Mouse (Mus musculus): ENCODE measurements at regions not wholly inside any gene's neighbourhood (a gene's known extent, or its start where the extent isn't known, plus 50 kb on each side); places are given as distances from the start of the nearest gene placed in this dataset.
"Not testable (repeated sequence)": the region's sequence is repeated elsewhere in the genome, so short reads cannot be mapped to it uniquely, and the experiment has no call there.

DNA sequence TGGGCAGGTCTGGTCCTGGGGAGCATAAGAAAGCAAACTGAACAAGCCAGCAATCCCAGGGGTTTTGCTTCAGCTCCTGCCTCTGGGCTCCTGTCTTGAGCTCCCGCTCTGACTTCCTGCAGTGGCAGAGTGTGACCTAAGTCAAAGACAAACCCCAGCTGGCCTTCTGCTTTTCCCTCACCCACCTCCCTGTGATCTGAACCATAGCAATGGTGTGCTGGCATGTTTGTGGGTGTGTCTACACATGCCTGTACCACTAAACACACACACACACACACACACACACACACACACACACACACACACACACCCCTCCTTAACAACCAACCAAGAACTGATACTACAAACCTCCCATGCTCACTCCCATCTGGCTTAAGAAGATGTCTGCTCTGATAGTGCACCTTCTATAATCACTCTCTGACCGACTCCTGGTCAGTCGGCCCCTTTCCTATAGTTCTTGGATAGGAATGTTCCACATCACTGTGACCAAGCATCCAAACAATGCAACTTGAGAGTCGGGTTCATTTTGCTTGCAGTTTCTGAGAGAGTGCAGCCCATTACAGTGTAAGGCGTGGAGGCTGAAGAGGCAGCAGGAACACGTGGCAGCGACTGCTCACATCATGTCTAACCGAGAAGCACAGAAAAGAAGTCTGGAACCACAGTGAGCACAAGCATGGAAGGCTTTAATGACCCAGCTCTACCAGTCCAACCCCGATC is 134.4 kb downstream of the Tcp10c start:
- DNase-seq (ENCODE audit: low read depth, low spot score): no peak

DNA sequence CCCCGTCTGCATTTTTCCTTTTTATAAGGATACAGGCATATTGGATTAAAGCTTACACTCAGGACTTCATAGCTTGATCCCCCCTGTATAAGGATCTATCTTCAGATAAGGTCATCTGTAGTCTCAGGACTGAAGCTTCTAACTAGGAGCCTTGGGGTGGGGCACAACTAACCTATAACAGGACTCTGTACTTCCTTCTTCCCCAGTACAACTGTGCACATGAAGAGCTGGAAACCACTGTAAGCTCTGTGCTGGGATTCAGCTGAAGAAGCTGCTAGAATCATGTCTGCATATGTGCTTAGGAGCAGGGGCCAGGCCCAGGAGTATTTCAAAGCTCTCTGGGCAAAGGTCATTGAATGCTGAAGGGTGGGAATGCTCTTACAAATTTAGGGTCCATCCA is 137.9 kb downstream of the Tcp10c start:
- DNase-seq (ENCODE audit: low read depth, low spot score): not testable (repeated sequence)

DNA sequence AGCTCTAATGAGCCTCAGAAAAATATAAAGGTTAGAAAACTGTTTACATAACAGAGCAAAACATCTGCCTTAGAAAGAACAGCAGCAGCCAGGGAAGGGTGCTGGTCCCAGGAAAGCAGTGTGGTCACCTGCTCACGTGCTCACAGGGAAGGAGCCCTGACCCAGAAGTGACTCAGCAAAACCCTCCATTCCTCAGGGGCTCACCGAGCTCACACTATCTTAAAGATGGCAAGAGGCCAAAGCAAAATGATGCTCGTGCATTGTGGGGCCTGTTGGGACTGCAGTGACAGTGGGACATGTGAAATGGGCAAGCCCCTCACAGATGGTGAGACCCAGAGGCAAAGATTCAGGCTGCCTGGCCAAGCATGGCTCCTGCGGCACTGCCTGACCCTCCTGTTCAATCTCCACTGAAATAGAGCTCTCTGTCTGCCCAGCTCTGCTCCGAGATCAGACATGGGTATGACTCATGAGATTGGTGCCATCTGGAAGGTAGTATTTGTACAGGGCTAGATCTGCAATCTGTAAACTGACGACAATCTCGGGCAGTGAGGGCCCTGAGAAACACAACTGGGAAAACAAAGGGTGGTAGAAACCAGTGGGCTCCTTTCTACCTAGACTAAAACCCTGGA is 138.4 kb downstream of the Tcp10c start:
- not testable (repeated sequence) for DNase-seq (ENCODE audit: low read depth, low spot score)

DNA sequence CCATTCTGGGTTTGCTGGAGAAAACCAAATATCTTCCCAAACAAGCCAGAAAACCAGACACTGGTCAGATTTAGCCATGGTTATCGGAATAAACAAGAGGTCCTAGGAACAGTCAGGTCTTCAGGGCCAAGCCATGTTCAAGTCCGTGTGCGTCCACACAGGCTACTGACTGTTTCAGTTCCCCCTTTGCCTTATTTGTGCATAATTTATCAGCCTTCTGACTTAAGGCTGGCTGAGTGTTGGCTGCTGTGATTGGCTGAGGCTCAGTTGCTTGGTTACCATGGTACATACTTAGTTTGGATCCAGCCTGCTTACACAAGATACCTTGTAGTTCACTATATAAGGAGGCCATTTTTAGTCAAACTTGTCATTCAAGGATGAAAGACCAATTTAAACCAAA is 139.5 kb downstream of the Tcp10c start:
- not testable (repeated sequence) for DNase-seq (ENCODE audit: low read depth, low spot score)

DNA sequence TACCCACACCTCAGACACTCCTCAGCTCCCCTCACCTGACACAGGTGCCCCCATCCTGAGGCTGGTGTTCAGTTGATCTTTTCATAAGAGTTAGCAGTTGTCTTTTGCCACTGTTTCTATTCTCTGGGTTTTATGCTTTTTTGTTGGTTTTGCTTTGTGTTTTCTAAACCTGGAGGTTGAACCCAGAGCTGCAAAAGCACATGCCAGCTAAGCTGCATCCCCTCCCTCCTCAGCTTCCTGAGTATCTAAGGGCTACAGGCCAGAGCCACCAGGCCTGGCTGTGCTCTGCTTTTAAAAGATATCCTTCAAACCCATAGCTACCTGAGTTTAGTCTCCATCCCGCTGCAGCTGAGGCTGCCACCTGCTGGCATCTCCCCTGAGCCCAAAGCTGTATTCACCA is 140.1 kb downstream of the Tcp10c start:
- not testable (repeated sequence) for DNase-seq (ENCODE audit: low read depth, low spot score)

DNA sequence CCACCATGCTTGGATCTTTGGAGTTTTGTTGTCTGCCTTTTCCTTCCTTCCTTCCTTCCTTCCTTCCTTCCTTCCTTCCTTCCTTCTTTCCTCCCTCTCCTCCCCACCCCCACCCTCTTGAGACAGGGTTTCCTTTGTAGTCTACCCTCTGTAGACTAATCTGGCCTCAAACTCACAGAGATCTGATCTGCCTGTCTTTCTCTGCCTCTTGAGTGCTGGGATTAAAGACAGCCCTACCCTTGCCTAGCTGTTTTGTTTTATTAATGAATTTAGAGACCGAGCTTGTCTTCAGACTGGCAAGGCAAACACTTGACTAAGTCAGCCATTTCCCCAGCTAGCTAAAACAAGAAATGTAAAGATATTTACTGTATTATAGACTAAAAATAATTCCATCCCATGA is 150.0 kb downstream of the Tcp10c start:
- DNase-seq (ENCODE audit: low read depth, low spot score): not testable (repeated sequence)

DNA sequence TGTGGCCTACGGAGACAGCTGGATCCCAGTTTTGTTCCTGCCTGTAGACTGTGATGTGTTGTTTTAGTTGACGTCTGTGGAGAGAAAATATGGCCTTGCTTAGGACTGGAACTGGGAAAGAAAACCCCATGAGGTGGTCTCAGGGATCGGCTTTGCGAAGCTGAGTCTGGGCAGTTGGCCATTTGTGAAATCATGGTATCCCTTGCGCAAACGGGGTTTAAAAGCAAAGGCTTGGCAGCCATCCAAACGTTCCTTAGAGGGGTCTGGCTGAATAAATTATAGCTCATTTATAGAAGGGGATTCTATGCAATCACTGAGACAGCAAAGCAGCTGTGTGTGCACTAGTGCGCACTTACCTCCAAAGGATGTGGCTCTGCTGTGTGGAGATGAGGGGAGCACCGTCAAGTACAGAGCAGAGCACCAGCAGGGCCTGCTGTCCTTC is 150.5 kb downstream of the Tcp10c start:
- peak; percentile 23 for DNase-seq (ENCODE audit: low read depth, low spot score)

DNA sequence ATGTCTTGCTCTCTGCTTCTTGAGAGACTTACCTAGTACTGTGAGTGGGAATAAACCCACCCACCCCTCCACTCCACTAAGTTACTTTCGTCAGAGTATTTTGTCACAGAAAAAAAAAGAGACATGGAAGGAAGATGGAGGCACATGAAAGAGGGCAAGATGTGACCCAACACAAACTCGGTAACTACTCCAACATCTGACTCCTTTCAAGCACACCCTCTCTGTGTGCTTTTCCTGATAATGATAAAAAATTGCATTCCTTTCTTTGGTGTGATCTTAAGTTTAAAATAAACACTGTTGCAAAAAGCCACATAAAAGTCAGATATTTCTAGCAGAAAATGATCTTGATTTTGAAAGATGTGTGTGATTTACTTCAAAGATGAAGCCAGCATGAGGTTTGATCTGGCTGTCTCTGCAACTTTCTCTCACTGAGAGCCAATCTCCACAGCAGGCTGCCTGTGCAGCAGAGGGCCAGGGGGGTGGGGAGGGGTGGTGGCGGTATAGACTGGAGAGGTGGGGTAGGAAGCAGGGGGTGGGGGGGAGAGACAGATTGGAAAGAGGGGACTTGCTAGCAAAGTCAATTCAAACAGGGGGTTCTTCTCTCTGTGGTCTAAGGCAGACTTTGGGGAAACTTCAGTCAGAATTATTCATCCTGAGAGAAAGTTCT is 153.2 kb downstream of the Tcp10c start:
- not testable (repeated sequence) for DNase-seq (ENCODE audit: low read depth, low spot score)

DNA sequence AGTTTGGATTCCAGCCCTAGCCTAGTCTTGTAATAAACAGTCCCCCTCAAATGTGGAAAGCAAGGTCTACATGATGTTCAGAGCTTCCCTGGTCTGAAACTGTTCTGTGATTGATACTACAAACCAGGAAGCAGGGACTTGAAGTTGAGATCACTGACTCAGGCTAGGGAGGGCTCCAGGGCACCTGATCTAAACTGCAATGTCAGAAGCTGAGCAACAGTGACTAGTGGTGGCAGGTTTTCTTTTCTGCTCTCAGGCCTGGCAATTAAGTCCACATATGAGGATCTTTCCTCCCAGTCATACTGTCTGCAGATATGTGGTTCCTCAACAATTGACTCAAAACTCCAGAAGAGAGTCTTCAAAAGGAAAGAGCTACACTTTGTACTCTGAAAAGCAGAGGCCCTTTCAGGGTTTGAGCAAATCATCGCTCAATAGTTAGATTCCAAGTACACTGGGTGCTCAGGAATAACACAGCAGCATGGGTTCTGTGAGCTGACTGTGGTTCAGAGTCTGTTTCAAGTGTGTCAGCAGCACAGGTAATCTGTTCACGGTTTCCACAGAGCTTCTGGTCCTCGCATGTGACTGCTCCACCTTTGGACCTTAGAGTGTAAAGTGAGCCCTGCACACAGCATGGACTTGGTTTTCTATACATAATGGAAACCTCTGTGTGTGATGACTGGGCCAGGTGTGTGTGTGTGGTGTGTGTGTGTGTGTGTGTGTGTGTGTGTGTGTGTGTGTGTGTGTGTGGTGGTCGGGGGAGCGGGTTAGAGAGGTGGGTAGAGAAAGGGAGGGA is 165.2 kb downstream of the Tcp10c start:
- not testable (repeated sequence) for DNase-seq (ENCODE audit: low read depth, low spot score)

DNA sequence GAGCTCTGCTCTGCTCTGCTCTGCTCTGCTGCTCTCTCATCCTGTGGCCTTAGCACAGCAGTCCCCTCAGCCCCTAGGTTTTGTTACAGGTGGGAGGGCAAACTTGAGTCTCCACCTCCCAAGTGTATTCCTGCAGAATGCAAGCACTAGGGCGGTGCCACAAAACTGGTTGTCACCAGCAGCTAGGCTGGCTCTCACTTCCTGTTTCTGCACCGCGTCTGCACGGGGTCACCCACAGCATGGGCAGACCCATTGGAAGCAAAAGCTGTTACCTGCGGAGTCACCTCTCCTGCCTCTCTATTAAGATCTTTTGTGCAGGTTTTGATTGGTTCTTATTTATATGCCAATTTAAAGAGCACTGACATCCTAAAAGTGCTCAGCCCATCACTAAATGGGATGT is 178.2 kb downstream of the Tcp10c start:
- DNase-seq (ENCODE audit: low read depth, low spot score): not testable (repeated sequence)

DNA sequence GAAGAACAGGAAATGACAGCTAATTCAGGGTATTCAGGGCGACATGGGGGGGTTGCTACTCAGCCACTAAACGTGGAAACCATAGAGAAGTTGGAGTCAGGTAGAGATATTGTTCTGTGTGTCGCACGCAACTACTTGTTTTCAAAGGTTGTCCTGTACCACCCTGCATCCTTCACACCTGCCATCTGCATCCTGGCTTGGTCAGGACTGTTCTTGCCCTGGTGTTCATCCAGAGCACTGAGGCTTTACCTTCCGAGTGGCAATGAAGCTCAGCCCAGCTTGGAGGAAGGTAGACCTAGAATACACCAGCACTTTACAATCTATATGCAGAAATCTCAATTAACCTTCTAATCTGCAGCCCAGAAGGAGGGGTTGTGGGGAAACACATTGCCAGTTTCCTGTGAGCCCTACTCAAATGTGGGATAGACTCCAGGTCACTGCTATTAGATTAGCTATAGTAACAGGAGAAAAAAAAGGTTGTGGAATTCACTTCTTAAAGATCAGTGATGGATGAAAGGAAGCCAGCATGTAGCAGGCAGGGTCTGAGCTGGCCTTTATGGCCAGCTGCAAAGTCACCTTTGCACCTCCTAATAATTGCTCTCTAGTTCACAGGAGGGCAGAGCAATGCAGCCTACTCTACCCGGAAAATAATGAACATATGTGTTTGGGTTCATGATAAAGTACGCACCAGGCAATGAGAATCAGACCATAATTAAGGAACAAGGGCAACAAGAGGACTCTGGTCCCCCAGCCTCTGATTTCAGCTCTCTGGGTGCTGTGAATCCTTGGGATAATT is 186.3 kb downstream of the Tcp10c start:
- DNase-seq (ENCODE audit: low read depth, low spot score): no peak

DNA sequence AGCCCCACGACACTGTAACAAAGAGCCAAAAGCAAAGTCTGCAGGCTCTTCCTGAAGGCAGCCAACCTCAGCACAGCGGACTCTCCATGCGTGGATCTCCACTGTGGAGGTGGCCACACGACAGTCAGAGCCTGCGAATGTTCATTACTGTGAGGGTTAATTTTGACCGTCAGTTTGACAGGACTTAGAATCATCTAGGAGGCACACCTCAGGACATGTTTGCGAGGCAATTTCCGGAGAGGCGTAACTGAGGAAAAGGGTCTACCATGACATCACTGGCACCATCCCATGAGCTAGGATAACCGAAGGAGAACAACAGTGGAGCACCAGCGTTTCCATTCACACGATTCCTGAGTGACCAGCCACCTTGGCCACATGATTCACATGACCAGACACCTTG is 186.9 kb downstream of the Tcp10c start:
- no peak for DNase-seq (ENCODE audit: low read depth, low spot score)

DNA sequence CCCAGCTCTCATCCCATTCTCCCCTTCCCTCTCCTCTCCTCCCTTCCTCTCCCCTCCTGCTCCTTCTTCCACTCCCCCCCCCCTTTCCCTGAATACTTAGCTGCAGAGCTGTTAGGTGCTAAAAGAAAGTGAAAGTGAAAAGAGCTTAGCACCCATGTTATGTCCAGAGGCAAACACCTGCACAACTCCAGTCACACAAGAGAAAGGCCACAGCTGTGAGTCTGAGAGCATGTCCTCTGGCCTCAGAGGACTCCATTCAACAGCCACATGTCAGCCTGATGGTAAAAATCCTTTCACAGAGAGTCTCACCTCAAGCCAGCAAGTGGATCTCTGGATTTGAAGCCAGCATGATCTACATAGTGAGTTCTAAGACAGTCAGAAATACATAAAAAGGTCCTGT is 187.9 kb downstream of the Tcp10c start:
- DNase-seq (ENCODE audit: low read depth, low spot score): no peak

DNA sequence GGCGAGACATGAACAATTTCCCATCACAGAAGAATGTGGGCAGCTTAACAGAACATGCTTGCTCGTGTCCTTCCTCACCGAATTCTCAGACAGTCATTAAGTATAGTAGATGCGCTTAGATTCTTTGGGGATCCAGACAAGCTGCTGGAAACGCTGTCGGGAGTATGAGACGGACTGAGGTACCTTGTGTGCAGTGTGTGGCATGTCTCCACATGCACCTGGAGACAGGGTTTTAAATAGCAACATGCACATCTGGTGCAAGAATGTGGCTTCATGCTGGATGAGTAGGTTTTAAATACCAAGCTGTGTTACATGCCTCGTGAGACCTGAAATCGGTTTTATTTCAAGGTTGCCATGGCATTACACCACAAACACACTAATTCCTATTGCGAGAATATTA is 188.5 kb downstream of the Tcp10c start:
- peak; percentile 63 for DNase-seq (ENCODE audit: low read depth, low spot score)

DNA sequence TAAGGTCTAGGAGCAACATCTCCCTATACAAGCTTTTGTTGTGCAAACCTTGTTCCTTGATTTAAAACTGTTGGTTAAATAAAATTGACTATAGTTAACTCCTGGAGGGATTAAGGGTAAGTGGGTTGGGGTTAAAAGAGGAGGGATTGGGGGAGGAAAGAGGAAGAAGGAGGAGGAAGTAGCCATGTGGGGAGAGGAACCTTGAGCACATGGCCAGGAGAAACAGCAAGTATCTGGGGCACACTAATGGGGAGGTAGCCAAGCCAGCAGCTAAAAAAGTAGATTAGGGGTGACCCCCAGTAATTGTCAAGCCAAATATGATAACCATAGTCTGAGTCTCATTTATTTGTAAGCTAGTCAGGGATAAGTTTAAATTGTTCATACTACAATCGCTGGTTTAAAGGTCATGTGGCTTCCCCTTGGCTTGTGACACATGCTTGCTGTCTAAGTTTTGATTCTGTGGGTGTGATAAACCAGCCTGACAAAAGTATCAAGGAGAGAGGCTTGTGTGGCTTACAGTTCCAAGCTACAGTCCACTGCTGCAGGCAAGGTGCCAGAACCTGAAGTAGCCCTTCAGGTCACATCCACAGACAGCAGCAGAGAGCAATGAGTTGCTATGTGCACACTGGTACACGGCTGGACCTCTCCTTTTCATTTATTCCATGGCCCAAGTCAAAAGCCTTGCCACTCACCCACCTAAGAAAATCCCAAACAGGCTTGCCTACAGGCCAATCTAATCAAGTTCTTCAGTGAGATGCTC is 189.8 kb downstream of the Tcp10c start:
- DNase-seq (ENCODE audit: low read depth, low spot score): no peak

DNA sequence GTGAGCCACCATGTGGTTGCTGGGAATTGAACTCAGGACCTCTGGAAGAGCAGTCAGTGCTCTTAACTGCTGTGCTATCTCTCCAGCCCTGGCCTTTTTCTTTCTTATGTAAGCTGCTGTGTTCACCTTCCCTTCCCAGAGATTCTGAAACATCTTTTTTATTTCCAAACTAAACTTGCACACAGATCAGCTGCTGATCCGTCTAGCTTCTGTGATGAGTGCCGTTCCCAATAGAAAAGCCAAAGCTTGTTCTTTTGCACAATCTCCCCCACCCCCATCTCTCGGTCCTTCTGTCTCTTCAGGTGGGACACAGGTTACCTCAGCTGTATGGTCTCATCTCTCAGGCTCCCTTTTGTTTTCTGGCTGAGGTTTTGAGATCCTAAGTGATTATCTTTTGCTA is 191.9 kb downstream of the Tcp10c start:
- DNase-seq (ENCODE audit: low read depth, low spot score): no peak

DNA sequence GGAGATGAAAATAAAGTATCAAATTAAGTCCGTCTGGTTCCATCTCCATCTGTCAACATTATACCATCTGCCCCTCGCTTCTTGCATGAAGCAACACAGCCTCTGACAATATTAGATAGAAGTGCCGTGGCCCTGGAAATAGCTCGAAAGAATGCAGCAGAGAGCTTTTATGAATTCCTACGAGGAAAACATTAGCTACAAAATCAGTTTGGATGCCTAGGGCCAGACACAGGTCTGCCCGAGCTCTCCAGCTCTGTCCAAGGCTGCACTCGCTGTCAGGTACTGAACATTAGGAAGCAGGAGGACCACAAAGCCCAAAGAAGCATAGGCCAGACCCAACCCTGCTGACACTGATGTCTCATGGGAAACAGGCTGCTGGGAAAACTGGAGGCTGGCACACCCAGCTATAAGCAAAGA is 192.3 kb downstream of the Tcp10c start:
- DNase-seq (ENCODE audit: low read depth, low spot score): no peak

DNA sequence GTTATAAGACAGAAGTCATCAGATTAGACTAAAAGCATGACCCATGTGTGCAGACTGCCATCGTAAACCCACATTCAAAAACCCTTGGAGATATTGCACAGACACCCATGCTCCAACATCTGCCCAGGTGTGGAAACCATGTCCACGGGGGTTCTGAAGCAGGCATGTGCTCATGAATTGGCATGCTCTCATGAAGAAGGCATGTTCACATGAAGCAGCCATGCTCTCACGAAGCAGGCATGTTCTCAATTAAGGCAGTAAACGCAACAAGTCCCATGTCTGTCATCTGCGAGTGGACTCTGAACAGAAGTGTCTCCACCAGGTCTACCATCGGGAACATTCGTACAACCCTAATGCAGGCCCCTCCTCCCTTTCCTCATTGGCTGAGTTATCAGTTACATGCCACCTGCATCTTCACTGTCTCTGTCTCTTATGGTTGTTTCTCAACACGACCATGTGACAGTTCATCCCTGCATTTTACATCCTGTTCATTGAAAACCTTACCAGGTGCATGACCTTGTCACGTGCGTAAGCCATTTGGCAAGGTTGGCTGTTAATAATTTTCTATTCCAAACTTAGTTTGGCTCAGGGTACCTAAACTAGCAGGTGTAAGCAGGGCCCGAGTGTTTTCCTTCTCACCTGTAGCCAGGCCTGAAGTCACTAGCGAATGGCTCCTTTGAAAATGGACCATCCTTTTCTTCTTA is 193.4 kb downstream of the Tcp10c start:
- DNase-seq (ENCODE audit: low read depth, low spot score): no peak

DNA sequence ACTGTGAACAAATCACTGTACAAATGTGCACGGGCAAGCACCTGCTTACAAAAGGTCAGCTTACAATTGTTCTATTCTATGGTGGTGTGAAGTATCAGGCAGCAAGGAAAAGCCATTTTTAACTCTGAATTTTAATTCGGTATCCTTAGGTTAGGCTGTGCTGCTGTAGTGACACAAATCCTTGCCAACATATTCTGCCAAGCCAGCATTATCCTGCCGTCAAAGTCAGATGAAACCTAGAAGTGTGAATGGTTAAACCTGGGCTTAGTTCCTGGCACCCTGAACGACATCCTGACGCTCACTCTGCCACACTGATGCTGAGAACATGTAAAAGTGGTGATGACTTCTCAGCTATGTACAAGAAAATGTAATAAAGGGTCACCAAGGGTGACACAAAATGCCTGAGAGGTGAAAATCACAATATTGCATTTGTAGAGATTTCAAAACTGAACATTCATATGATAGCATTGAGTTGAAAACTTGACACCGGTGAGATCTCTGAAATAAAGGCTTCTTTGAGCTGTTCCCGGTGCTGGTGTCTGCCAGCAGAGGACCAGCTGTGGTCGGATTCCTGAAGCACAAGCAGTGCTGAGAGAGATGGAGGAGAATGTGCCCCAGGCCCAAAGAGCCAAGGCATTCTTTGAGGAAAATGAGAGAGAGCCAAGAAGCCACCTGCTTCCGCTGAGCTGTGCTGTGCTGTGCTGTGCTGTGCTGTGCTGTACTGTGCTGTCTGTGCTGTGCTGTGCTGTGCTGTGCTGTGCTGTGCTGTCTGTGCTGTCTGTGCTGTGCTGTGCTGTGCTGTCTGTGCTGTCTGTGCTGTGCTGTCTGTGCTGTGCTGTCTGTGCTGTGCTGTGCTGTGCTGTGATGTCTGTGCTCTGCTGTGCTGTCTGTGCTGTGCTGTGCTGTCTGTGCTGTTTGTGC is 195.9 kb downstream of the Tcp10c start:
- DNase-seq (ENCODE audit: low read depth, low spot score): no peak

All from mesoderm, embryonic 11.5 days (tissue).